Mouse (Mus musculus): ENCODE measurements around the gene Tmem163. TPM values are rescaled to one million over a fixed set of nuclear protein-coding genes. Genes with fewer than 3 reads are reported as not detected.
A peak's percentile ranks its signal among the peaks of the same experiment; 100 is the strongest.

Tmem163 gene
- total and polyA plus RNA-seq, 3 experiments = 4.5 to 10.0 (median 8.1) TPM

DNA sequence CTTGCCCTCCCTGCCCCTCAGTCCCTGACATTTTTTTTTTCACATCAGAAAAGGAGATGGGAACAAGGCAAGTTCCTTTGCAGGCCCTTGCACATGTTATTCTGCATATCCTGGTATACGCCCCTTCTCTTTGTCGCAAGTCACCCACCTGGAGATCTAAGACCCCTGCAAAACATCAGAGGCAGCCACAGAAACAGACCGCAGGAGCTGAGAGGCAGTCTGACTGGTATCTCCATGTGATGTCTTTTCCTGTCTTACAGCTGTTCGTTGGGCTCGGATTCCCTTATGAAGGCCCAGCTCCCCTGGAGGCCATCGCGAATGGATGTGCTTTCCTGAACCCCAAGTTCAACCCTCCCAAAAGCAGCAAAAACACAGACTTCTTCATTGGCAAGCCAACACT lies 219.8 kb downstream of the Tmem163 start:
- Histone ChIP-seq H3K9ac (ENCODE audit: insufficient read depth, low read depth) (no peak overlapping the region), H3K4me1 (ENCODE audit: control insufficient read depth in 1 of 2, insufficient read depth in 2 of 2) (peaks cover 0 to 39% of the 10 kb centered on the region in 2 experiments; a peak in 3 of 4 replicates), H3K4me2 (ENCODE audit: insufficient read depth, low read depth, poor library complexity, severe bottlenecking) (no peak overlapping the region), H3K9me3 (replicated peaks; ENCODE audit: low read length) (no peaks in the 10 kb centered on the region), H3K27ac (ENCODE audit: insufficient read depth, low read depth) (no peak overlapping the region), H3K27me3 (replicated peaks) (no peaks in the 10 kb centered on the region), H3K79me2 (replicated peaks; ENCODE audit: control insufficient read depth, extremely low read depth, insufficient read depth, poor library complexity, severe bottlenecking) (no peaks in the 10 kb centered on the region), H3K36me3 (replicated peaks in 1 of 2; ENCODE audit: control insufficient read depth in 1 of 2, insufficient read depth in 1 of 2, low read length in 1 of 2) (peaks cover 0 to 48% of the 10 kb centered on the region in 2 experiments), H3K4me3 (replicated peaks in 1 of 3; ENCODE audit: low read depth in 2 of 3, low read length in 2 of 3, poor library complexity in 1 of 3) (no peak overlapping the region)
- in situ Hi-C loops (cut with MboI; ENCODE audit: low pct_ligation_motif_present, low pct_unique_long_range_greater_than_20kb, low sequenced_read_pairs) (loop anchor here (10.0 kb wide), 1 partner anchor 435 kb away; no protein-coding TSS in a partner anchor), dilution Hi-C loops (cut with MboI; ENCODE audit: extremely low pct_ligation_motif_present, extremely low pct_unique_long_range_greater_than_20kb, low sequenced_read_pairs) (no loop called here)
- TF ChIP-seq MEF2A (IDR thresholded peaks at IDR 0.05; ENCODE audit: borderline replicate concordance, low read depth, low read length) = no peak
- no peak for TF ChIP-seq USF2 (conservative IDR thresholded peaks at IDR 0.05; ENCODE audit: low read depth, low read length)
- TF ChIP-seq MAFK (IDR thresholded peaks at IDR 0.05; ENCODE audit: insufficient replicate concordance, low read length) = no peak
- no peak for TF ChIP-seq E2F4 (IDR thresholded peaks at IDR 0.05; ENCODE audit: insufficient replicate concordance, low read depth, low read length)
- no peak for DNase-seq (ENCODE audit: extremely low read depth)

DNA sequence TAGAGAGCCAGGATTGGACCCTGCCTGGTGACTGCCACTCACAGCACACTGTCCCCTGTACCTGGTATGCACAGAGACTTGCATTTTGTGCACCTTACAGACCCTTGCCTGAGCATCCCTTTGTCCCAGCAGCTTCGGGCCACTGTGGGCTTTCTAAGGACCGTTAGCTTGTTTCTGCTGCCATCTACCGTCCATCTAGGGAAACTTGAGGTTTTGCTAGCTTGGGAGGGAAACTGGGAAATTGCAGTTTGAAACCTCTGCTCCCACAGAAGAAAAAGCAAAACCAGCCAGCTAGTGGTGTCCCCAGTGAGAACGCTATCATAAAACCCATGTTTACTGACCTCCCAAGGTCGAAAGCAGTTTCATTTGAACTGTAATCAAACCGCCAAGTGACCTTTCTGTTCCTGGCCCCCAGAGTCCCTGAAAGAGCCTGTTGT lies 220.3 kb downstream of the Tmem163 start:
- no peak for TF ChIP-seq RCOR1 (conservative IDR thresholded peaks at IDR 0.05; ENCODE audit: low read depth, low read length)
- 0 out of 2 replicates have a peak, but pooled peaks have one; percentile 44 for TF ChIP-seq IRF4 (IDR thresholded peaks at IDR 0.05; ENCODE audit: low read depth, low read length)
- TF ChIP-seq RAD21 (IDR thresholded peaks at IDR 0.05; ENCODE audit: low read depth, low read length) = peak; percentile 97
- peak; percentile 76 for TF ChIP-seq ZC3H11A (IDR thresholded peaks at IDR 0.05; ENCODE audit: low read depth, low read length)
- no peak for TF ChIP-seq BHLHE40 (IDR thresholded peaks at IDR 0.05; ENCODE audit: low read depth, low read length)
- TF ChIP-seq SMC3 (IDR thresholded peaks at IDR 0.05; ENCODE audit: low read depth, low read length) = peak; percentile 92
- 0 out of 2 replicates have a peak, but pooled peaks have one; percentile 39 for TF ChIP-seq MAZ (IDR thresholded peaks at IDR 0.05; ENCODE audit: low read depth, low read length)
- peak; percentile 62 to 89 for TF ChIP-seq CTCF (conservative IDR thresholded peaks at IDR 0.05 in 1 of 2, IDR thresholded peaks at IDR 0.05 in 1 of 2; ENCODE audit: low read depth in 2 of 2, low read length in 2 of 2)
- TF ChIP-seq POLR2A (IDR thresholded peaks at IDR 0.05; ENCODE audit: low read depth, low read length) = no peak
- no peak for TF ChIP-seq GABPA (IDR thresholded peaks at IDR 0.05; ENCODE audit: insufficient replicate concordance, low read depth, low read length)
- no peak for TF ChIP-seq MYC (IDR thresholded peaks at IDR 0.05; ENCODE audit: low read depth, low read length)
- no peak for TF ChIP-seq ETS1 (conservative IDR thresholded peaks at IDR 0.05; ENCODE audit: low read depth, low read length)
- no peak for TF ChIP-seq E2F4 (IDR thresholded peaks at IDR 0.05; ENCODE audit: insufficient replicate concordance, low read depth, low read length)
- TF ChIP-seq MAX (IDR thresholded peaks at IDR 0.05; ENCODE audit: low read length) = no peak
- TF ChIP-seq MXI1 (IDR thresholded peaks at IDR 0.05; ENCODE audit: low read depth, low read length) = no peak

More for the DNA sequence above, 220.3 kb downstream of the Tmem163 start:
- Histone ChIP-seq H3K4me3 (replicated peaks in 1 of 3; ENCODE audit: low read depth in 2 of 3, low read length in 2 of 3, poor library complexity in 1 of 3) (no peak overlapping the region), H3K27me3 (replicated peaks) (no peaks in the 10 kb centered on the region), H3K4me1 (ENCODE audit: control insufficient read depth in 1 of 2, insufficient read depth in 2 of 2) (peaks cover 0 to 39% of the 10 kb centered on the region in 2 experiments; a peak in 3 of 4 replicates), H3K4me2 (ENCODE audit: insufficient read depth, low read depth, poor library complexity, severe bottlenecking) (no peak overlapping the region), H3K9ac (ENCODE audit: insufficient read depth, low read depth) (no peak overlapping the region), H3K79me2 (replicated peaks; ENCODE audit: control insufficient read depth, extremely low read depth, insufficient read depth, poor library complexity, severe bottlenecking) (no peaks in the 10 kb centered on the region), H3K27ac (ENCODE audit: insufficient read depth, low read depth) (no peak overlapping the region), H3K9me3 (replicated peaks; ENCODE audit: low read length) (no peaks in the 10 kb centered on the region), H3K36me3 (replicated peaks in 1 of 2; ENCODE audit: control insufficient read depth in 1 of 2, insufficient read depth in 1 of 2, low read length in 1 of 2) (peaks cover 0 to 50% of the 10 kb centered on the region in 2 experiments)
- DNase-seq (ENCODE audit: extremely low read depth) = peak; percentile 71
- dilution Hi-C loops (cut with MboI; ENCODE audit: extremely low pct_ligation_motif_present, extremely low pct_unique_long_range_greater_than_20kb, low sequenced_read_pairs) (no loop called here), in situ Hi-C loops (cut with MboI; ENCODE audit: low pct_ligation_motif_present, low pct_unique_long_range_greater_than_20kb, low sequenced_read_pairs) (loop anchor here (10.0 kb wide), 1 partner anchor 434 kb away; no protein-coding TSS in a partner anchor)
